Mouse (Mus musculus) heart, adult 2 months (tissue): ENCODE data around the gene Azin2.

ENCODE experiments used
- CTCF ChIP-seq: fragments of 200-600 bp; IDR thresholded peaks from 2 replicates; pipeline ENCODE4 v1.8.1; 2022; ENCODE audit warnings: antibody characterized with exemption, mild to moderate bottlenecking, moderate library complexity
- EP300 ChIP-seq: fragments of 200-500 bp; IDR thresholded peaks from 2 replicates; pipeline ENCODE4 v1.6.1; 2011; ENCODE audit warnings: low read depth, low read length, control low read depth; ENCODE audit not compliant: insufficient read depth
- POLR2A ChIP-seq: fragments of 200-500 bp; IDR thresholded peaks from 2 replicates; pipeline ENCODE4 v1.6.1; 2011; ENCODE audit warnings: mild to moderate bottlenecking, low read depth, low read length, control low read depth; ENCODE audit not compliant: insufficient read depth

GRCm38 (mm10) chr4:128904035-128904800 lies 58.0 kb downstream of the Azin2 start:
- TF ChIP-seq CTCF (no peak), POLR2A (no peak), EP300 (no peak)
